Mouse (Mus musculus) thymus, adult 2 months (tissue): Measurements from ENCODE around the gene Rassf8.

ENCODE experiments used
- CTCF ChIP-seq: fragments of 200-500 bp; IDR thresholded peaks from 2 replicates; pipeline ENCODE4 v1.5.1; 2012; ENCODE audit warnings: mild to moderate bottlenecking, control low read depth, low read length, moderate library complexity, borderline replicate concordance; ENCODE audit not compliant: control insufficient read depth, poor library complexity, insufficient read depth; ENCODE audit errors: extremely low read depth
- POLR2A ChIP-seq: fragments of 200-500 bp; IDR thresholded peaks from 2 replicates; pipeline ENCODE4 v1.6.1; 2012; ENCODE audit warnings: mild to moderate bottlenecking, low read length, control low read depth, moderate library complexity; ENCODE audit not compliant: control insufficient read depth, poor library complexity, insufficient read depth; ENCODE audit errors: extremely low read depth

DNA sequence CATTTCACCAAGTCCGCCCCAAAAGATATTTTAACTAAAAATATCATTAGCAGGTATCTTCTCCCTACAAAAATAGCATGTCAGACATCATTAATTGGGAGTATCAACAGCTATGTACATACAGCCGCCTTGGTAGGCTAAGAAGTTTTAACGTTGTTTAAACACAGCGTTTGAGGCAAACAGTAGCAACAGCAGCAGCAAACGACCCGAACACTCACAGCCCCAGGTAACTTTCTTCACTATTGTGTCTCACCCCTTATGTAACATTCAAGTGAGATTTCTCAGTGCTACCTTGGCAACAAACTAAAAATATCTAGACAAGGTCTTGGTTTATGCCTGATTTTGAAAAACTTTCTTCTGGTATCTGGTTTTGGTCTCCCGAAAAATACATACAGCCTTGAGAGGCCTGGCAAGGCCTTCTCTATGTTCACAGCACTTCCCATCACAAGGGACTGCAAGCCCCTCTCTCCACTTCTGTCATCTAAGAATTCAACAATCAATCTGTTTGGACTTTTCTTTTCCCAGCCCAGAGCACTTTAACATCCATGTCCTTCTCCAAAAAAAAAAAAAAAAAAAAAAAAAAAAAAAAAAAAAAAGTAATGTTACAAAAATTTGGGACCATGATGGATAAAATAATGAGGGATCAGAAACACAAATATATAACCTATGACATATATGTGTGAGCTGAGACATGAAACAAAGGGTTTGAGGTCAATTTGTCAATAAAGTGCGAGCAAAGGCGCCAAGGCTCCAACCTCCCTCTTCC lies 115.1 kb downstream of the Rassf8 start:
- TF ChIP-seq CTCF (no peak), POLR2A (no peak)
